Mouse (Mus musculus) adrenal gland, postnatal 14 days (tissue): ENCODE measurements around the gene Ppp2r5a. TPM values are rescaled to one million over a fixed set of nuclear protein-coding genes. Genes with fewer than 3 reads are reported as not detected.
A peak's percentile ranks its signal among the peaks of the same experiment; 100 is the strongest.
"Not testable (repeated sequence)": the region's sequence is repeated elsewhere in the genome, so short reads cannot be mapped to it uniquely, and the experiment has no call there.

Experiments
- DNase-seq: peaks from one replicate; pipeline ENCODE4 v3.0.0; 2021; ENCODE audit warnings: mixed read lengths
- long read RNA-seq, 2 experiments: library from polyadenylated mRNA; stranded (forward); transcript quantifications; one replicate each; pipeline ENCODE4 v2.0.0; 2021
- total RNA-seq: library from RNA; stranded (reverse); gene quantifications from 2 replicates; pipeline ENCODE4 v1.2.3, GENCODE M21; 2021

The Ppp2r5a gene
- 193 and 243 TPM in 2 replicates for total RNA-seq
- long read RNA-seq, experiment 1, transcript Ppp2r5a-201 (13 exons, 3,088 nt) = major isoform, 257 of 307 reads
- long read RNA-seq, experiment 1, partial matches to known transcripts = 13 of 307 reads
- long read RNA-seq, experiment 1, other reads (novel, unspliced or antisense) = 37 of 307 reads
- long read RNA-seq, experiment 2, transcript Ppp2r5a-201 (13 exons, 3,088 nt) = major isoform, 250 of 296 reads
- long read RNA-seq, experiment 2, partial matches to known transcripts = 7 of 296 reads
- long read RNA-seq, experiment 2, other reads (novel, unspliced or antisense) = 39 of 296 reads

- DNase-seq = no peak
Measured at GRCm38 (mm10) chr1:191403074-191403473, at the start of gene Ppp2r5a. Gene Ppp2r5a, minus strand, starts transcription at chr1:191403272.

DNA sequence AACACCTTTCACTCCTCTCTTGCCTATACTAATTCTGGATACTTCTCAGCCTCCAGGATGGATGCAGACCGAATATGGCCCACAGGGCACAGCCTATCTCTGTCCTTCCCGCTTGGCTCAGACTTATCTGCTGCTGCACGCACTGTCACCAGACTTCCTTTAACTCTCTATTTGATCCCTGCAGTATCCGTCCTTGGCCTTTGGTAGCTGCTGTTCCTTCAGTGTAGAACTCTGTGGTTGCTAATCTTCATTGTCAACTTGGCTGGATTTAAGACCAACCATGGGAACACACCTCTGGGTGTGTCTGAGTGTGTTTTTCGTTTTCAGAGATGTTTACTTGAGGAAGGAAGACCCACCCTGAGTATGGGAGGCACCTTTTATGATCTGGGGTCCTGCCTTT is 47.5 kb upstream of the Ppp2r5a start:
- DNase-seq = peak; percentile 46

DNA sequence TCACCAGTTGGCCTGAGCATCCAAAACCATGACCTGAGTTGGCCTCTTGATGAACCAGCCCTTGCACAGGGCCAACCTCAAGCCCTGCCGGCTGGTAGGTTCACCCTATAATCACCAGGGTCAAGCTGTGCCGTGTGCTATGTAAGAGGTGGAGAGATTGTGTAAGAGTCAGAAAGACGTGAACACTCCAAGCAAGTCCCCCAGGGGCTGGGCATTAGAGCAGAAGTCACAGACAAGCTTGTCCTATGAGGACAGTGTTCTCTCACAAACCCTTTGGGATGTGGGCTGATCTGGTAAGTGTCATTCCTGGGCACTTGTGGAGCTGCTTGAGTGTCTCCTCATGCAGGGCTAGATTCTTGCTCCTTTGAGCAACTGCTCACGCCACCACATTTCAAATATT is 46.5 kb upstream of the Ppp2r5a start:
- peak; percentile 70 for DNase-seq

DNA sequence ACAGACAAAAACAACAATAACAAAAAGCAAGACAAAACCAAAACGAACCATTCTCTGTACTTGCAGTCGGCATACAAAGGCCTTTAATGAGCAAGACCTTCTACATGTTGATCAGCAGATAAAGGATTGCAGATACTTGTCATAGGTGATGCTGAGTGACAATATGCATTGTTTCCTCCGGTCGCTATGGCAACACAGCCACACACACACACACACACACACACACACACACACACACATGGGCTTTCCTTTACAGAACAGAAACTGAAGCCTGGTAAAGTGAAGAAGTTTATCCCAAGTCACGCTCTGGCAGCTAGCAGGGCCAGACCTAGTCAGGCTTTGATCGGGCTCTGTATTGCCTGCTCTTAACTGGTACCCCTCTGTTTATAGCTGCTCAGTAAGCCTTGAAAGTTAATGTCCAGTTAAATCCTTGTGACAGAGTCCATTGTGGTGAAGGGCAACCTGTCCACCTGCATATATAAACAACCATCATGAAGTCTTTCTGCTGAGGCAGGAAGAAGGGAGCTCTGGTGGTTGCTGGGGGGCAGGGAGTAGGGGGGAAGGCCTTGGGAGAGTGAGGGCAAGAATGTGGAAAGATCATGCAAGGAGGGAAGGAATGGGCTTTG is 44.4 kb upstream of the Ppp2r5a start:
- DNase-seq = no peak

DNA sequence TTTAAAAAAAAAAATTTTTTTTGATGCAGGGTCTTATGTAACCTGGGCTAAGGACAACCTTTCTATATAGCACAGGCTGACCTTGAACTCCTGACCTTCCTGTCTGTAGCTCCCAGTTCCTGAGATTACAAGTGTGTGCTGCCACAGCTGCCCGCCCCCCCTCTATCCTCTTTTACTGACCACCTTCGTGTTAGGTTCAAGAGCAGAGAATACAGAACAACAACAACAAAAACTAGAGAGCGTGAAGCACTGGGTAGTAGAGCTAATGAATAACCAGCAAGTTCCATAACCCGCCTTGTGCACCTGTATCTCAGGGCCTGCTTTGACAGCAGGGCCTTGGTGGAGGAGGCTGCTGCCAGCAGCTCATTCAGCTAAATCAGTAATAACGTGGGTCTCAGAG is 43.2 kb upstream of the Ppp2r5a start:
- no peak for DNase-seq

GRCm38 (mm10) chr1:191445831-191446258 is 42.8 kb upstream of the Ppp2r5a start:
- no peak for DNase-seq

GRCm38 (mm10) chr1:191445401-191445800 is 42.3 kb upstream of the Ppp2r5a start:
- peak; percentile 32 for DNase-seq

- no peak for DNase-seq
Measured at GRCm38 (mm10) chr1:191444467-191444866, 41.4 kb upstream of the Ppp2r5a start.

DNA sequence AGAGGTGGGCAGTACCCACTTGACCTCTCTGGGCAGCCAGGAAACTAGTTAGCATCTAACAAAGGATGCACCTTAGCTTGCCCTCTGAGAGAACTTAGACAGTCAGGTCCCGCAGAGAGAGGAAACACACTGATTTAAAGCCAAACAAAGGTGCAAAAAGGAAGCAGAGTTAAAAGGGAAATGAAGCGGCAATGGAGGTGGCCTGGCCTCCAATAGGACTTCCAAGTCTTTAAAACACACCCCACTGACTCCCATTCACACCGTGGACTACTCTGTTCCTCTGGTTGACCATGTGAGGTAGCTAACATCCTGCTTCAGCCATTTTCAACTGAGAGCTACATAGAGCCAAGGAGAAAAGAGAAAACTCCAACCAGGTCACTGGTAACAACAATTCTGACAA is 35.9 kb upstream of the Ppp2r5a start:
- no peak for DNase-seq

DNA sequence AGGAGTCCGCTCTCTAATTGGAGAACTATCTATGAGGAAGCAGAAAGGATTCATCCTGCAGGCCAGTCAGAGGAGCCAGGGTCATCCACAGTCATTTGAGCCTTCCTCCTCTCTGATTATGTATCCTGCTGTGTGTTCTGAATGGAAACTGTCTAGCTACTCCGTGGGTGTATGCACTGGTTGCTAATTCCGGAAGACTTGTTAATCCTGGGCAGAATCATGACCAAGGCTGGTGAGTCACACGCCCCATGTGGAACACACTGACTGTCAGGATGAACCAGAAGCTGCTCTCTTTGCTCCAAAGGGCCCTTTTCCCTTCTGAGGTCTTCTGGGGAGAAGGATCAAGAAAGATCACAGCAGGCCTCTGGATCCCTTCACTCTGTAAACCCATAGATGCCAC is 35.5 kb upstream of the Ppp2r5a start:
- DNase-seq = no peak

DNA sequence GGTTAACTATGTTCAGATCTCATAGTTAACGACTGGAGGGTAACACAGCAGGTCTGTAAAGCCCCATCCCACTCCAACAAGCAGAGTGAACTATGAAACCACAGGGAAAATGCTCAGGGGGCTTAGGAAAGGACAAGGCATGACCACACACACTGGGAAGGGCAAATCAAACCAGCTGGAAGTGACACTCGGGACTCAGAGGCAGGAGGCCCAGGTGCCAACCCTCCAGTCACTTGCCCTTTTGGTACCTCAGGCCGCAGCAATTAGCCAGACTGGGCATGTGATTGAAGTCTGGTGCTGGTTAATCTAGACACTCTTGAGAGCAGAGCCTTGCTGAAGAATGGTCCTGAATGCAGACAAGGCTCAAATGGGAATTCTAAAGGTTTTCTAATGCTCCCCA is 33.6 kb upstream of the Ppp2r5a start:
- DNase-seq = no peak

DNA sequence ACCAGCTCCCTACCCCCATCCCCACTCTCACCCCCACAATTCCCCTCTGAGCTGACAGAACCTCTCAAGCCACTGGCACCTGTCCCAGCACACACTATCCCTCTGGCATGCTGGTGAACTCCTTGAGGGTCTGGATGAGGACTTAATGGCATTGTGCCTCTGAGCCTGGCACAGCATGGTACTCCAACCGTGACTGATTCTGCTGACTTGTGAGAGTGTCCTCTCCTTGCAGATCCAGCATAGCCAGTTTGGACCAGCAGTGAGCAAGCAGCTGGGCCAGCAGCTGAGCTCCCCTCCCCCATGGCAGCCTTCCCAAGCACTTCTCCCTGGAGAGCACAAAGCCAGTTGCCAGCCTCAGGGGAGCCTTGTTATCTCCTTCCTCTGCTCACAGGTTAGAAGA is 32.3 kb upstream of the Ppp2r5a start:
- DNase-seq = peak; percentile 70

DNA sequence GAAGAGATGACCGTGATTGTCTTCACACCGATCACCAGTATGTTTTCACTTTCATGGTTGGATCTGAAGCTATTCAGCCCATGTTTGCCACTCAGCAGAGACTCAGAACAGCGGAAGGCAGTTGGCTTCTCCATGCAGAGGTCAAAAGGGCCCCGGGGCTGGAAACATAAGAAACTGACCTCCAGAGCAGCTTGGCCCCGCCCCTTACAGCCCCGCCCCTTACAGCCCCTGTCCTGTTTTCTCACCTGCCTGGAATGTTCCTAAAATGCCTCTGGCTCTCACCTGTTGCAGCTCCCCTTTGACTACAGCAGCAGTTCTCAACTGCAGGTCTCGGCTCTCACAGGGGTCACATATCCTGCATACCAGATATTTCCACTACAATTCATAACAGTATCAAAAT is 29.5 kb upstream of the Ppp2r5a start:
- DNase-seq = no peak

DNA sequence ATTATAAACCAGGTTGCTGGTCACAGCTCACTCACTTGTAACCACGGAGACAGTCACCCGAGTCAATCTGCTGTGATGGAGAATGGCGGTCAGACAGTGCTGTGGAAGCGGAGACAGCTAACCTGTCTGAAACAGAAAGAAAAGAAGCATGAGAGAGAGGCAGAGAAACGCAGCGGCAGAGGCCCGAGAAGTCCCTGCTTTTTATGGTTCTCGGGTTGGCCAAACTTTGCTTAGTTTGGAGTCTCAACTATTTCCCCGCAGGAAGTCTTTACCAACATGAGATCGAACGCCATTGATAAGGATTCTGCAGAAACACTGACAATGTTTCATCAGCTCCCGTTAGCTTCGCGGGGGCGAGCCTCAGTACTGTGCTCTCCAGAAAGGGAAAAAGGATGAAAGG is 29.0 kb upstream of the Ppp2r5a start:
- DNase-seq = no peak

GRCm38 (mm10) chr1:191430121-191430520 is 27.0 kb upstream of the Ppp2r5a start:
- no peak for DNase-seq

DNA sequence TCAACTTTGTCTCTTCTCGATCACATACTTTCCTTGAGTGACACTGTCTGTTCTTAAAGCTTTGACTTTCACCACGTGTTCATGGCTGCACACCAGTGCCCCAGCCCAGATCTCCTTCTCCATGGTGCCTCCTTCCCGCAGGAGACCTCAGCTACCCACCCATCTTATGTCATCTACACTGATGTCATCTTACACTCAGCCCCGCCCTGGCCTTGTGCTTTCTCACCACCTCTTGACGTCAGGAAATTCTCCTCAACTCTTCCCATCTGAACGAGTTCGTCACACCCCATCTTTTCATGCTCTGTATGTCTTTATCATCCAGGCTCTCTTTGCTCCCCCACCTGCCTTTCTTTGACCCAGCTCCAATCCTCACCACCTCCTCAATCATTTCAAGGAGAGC is 22.8 kb upstream of the Ppp2r5a start:
- no peak for DNase-seq

- no peak for DNase-seq
Measured at GRCm38 (mm10) chr1:191423201-191423600, 20.1 kb upstream of the Ppp2r5a start.

DNA sequence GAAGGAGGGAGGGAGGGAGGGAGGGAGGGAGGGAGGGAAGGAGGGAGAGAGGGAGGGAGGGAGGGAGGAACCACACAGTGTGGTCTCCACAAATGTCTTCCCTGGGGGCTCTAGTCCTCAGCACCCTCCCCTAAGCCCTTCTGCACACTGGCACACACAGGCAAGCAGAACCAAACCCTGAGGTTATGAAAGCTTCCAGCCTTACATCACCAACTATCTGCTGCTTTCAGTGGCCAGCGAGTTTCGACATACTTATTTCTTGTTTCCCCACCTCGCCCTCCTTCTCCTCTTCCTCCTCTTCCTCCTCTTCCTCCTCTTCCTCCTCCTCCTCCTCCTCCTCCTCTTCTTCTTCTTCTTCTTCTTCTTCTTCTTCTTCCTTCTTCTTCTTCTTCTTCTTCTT is 19.6 kb upstream of the Ppp2r5a start:
- not testable (repeated sequence) for DNase-seq

- DNase-seq = no peak
Measured at GRCm38 (mm10) chr1:191422164-191422563, 19.1 kb upstream of the Ppp2r5a start.

DNA sequence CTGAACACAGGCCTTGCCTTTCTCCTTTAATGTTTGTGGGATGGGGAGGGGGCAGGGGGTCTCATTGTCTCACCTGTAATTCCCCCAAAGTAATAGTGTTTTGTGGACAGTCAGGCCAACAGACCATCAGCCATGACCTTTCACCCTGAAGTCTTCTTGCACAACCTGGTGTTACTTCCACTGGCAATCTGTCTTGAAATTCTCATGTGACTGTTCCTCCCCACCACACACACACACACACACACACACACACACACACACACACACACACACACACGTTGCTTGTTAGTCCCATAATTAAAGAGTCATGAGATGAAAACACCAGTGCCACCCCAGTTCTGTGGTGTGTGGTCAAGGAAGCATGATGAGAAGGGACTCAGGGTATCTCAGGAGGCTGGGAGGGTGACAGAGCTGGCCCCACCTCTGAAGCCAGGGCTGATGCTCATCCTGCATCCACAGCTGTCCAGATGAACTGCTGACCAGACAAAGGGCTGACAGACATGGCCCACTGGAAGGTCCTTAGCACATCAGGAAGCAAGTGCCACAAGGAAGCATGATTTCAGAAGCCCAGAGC is 18.4 kb upstream of the Ppp2r5a start:
- peak; percentile 46 for DNase-seq

DNA sequence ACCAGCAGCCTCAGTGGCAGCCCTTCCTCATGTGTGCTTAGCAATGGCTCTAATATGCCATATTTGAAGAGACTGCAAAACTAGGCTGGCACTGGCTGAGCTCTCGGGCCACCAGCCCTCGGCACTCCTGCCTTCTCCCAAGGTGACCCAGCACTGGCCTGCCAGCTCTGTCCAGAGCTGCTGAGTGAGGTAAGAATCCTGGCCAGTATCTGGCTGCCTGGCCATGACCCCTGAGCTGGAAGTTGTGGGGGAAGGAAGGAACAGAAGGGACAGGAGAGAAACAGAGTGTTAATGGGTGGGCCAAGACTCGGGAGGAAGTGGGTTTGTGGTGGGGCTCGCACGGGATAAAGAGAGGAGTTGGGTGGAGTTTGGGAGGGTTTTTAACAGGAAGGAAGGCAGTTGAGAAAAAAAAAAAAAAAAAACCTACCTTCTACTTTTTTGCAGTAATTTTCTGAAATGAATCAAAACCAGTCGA is 17.9 kb upstream of the Ppp2r5a start:
- DNase-seq = peak; percentile 84

GRCm38 (mm10) chr1:191419991-191420751 is 17.1 kb upstream of the Ppp2r5a start:
- peak; percentile 84 for DNase-seq

GRCm38 (mm10) chr1:191419421-191419820 is 16.3 kb upstream of the Ppp2r5a start:
- no peak for DNase-seq
